Mouse (Mus musculus) natural killer cell, adult 2 months (primary cell): ENCODE data around the gene Hmg20b.

Experiments used
- DNase-seq, 2 experiments: peaks; one replicate each; pipeline ENCODE4 v3.0.0; 2022; ENCODE audit warnings: low spot score in 2 of 2

Hmg20b gene

GRCm38 (mm10) chr10:81354738-81355477, 4.6 kb upstream of the Hmg20b start:
- DNase-seq = no peak

- DNase-seq = peak in 1 of 2 experiments; percentile 44
Observed at GRCm38 (mm10) chr10:81351678-81352291, 1.5 kb upstream of the Hmg20b start.

GRCm38 (mm10) chr10:81349961-81350350, 324 bp downstream of the Hmg20b start:
- no peak for DNase-seq

- DNase-seq = no peak
Observed at GRCm38 (mm10) chr10:81349146-81349545, 1.1 kb downstream of the Hmg20b start.

GRCm38 (mm10) chr10:81346453-81347067, 3.7 kb downstream of the Hmg20b start:
- peak; percentile 44 to 59 for DNase-seq

- DNase-seq = no peak
Observed at GRCm38 (mm10) chr10:81345162-81345534, 5.1 kb downstream of the Hmg20b start.

GRCm38 (mm10) chr10:81344421-81345161, 5.7 kb downstream of the Hmg20b start:
- peak; percentile 21 to 47 for DNase-seq

- no peak for DNase-seq
Observed at GRCm38 (mm10) chr10:81342686-81343505, 7.4 kb downstream of the Hmg20b start, which contains the start of gene Gipc3. Gene Gipc3 (minus strand): TSS chr10:81343266.

- DNase-seq = peak in 1 of 2 experiments; percentile 71
Observed at GRCm38 (mm10) chr10:81341333-81341949, 8.8 kb downstream of the Hmg20b start.

GRCm38 (mm10) chr10:81340551-81341332, 9.5 kb downstream of the Hmg20b start:
- DNase-seq = no peak

- DNase-seq = no peak
Observed at GRCm38 (mm10) chr10:81336558-81336957, 13.7 kb downstream of the Hmg20b start.

GRCm38 (mm10) chr10:81335393-81336340, 14.6 kb downstream of the Hmg20b start:
- DNase-seq = no peak

- DNase-seq = no peak
Observed at GRCm38 (mm10) chr10:81334324-81334723, 16.0 kb downstream of the Hmg20b start.

- DNase-seq = no peak
Observed at GRCm38 (mm10) chr10:81332277-81332676, 18.0 kb downstream of the Hmg20b start.

GRCm38 (mm10) chr10:81330007-81330406, 20.3 kb downstream of the Hmg20b start:
- no peak for DNase-seq

- DNase-seq = peak; percentile 41 to 62
Observed at GRCm38 (mm10) chr10:81329194-81329975, 20.9 kb downstream of the Hmg20b start.

GRCm38 (mm10) chr10:81328386-81328785, 21.9 kb downstream of the Hmg20b start, which contains the start of gene Tbxa2r:
Gene Tbxa2r (plus strand): TSS chr10:81328731.
- DNase-seq = peak in 1 of 2 experiments; percentile 44

- DNase-seq = no peak
Observed at GRCm38 (mm10) chr10:81327959-81328358, 22.3 kb downstream of the Hmg20b start.
